Mouse (Mus musculus) olfactory bulb, adult 2 months (tissue): ENCODE results near the gene Tmem37.

Experiments used
- CTCF ChIP-seq: fragments of 200-500 bp; IDR thresholded peaks from 2 replicates; pipeline ENCODE4 v1.5.1; 2012; ENCODE audit warnings: low read depth, mild to moderate bottlenecking, low read length, moderate library complexity; ENCODE audit not compliant: insufficient read depth
- POLR2A ChIP-seq: fragments of 200-500 bp; IDR thresholded peaks from 2 replicates; pipeline ENCODE4 v1.6.1; 2012; ENCODE audit warnings: mild to moderate bottlenecking, low read depth, low read length, moderate library complexity; ENCODE audit not compliant: insufficient read depth

- TF ChIP-seq CTCF (no peak), POLR2A (no peak)
These were observed 53.5 kb downstream of the Tmem37 start for GRCm38 (mm10) chr1:120020322-120020897.
